14 mouse cellular contexts compared by ENCODE assay signal in the genomic region with DNA sequence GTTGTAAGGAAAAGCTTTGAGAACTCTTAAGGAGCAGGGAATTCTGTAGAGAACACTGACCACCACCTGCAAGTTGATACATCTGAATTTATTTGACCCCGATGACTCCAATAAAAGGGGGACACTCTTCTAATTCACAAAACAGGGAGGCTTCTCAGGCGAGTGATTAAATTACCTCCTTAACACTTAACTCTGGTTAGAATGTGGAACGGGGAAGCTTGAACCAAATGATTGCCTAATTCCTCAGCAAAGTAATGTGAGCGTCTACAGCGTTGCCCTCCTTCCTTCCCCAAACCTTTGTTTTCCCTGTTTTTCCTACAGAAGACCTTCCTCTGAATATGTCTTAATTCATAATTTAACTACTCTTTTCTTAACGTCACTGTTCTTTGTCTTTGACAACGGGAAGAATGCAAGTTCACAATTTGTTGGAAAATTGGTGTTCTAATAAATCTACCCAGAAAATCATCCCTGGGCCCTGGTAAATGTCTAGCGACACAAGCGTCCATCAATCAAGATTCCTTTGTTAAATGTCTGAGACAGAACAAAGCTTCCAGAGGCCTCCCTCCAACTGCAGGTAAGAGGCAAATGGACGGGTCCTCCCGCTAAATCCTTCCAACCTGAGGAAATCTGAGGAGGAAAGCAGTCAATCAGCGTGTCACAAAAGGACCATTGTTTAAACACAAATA.
DNase-seq lines count a peak whose midpoint lies in the region; ATAC-seq lines count a peak whose summit lies in the region.
"Had no signal": no experiment of that assay in that cellular context is flagged by ENCODE, and none has a peak within 500 bp of the region (broad histone marks: within the 10 kb centered on the region; RNA-seq: fewer than 3 reads in every experiment).

No protein-coding gene starts in this region.

- H3K4me2 ChIP-seq in kidney, embryonic 14.5 days (replicated peaks; ENCODE audit: low read depth, low read length): peak overlapping the region; percentile 18
- H3K4me2 ChIP-seq in neural tube, embryonic 11.5 days (ENCODE audit: low read depth): no peak overlapping the region
- H3K4me2 ChIP-seq: liver, embryonic 13.5 days; stomach, embryonic 15.5 days had no signal

- peak; percentile 57 for ATAC-seq in kidney, embryonic 14.5 days (ENCODE audit: low FRiP score, low TSS enrichment)
- peak; percentile 36; the same call in 1 of the 2 replicates for ATAC-seq in neural tube, embryonic 11.5 days (ENCODE audit: insufficient read depth, low FRiP score, low TSS enrichment)

- no peak overlapping the region; the same call in 1 of the 2 replicates for H3K27ac ChIP-seq in kidney, embryonic 14.5 days (ENCODE audit: low read depth, low read length)
- peak overlapping the region; percentile 84 for H3K27ac ChIP-seq in embryonic facial prominence, embryonic 10.5 days (replicated peaks)
- H3K27ac ChIP-seq in limb, embryonic 10.5 days: peak overlapping the region; percentile 88
- H3K27ac ChIP-seq in neural tube, embryonic 11.5 days (ENCODE audit: low read depth, low read length): peak overlapping the region; percentile 41; the same call in 1 of the 2 replicates
- H3K27ac ChIP-seq: liver, embryonic 13.5 days; stomach, embryonic 15.5 days had no signal

- DNase-seq in kidney, postnatal 4 days: no peak
- DNase-seq in embryonic facial prominence, embryonic 10.5 days (ENCODE audit: low spot score): no peak
- peak; percentile 55 for DNase-seq in limb, embryonic 10.5 days (ENCODE audit: low spot score)
- no peak for DNase-seq in neural tube, embryonic 11.5 days (ENCODE audit: low spot score)
- no peak for DNase-seq in right cerebral cortex, postnatal 36 days (ENCODE audit: low spot score in 2 of 2)
- no peak for DNase-seq in cerebellum, adult 9-10 months
- no peak for DNase-seq in spleen, postnatal 10 days (ENCODE audit: low spot score in 2 of 2)
- DNase-seq: gastrocnemius, postnatal 14 days; layer of hippocampus, postnatal 36 days; liver, embryonic 13.5 days; right cerebral cortex, postnatal 14 days; thymus, postnatal 36 days had no signal

- peaks cover 20% of the 10 kb centered on the region for H3K4me1 ChIP-seq in kidney, embryonic 14.5 days (ENCODE audit: control insufficient read depth, insufficient read depth, low read length)
- H3K4me1 ChIP-seq in embryonic facial prominence, embryonic 10.5 days: peaks cover 35% of the 10 kb centered on the region
- H3K4me1 ChIP-seq in limb, embryonic 10.5 days: peaks cover 49% of the 10 kb centered on the region
- H3K4me1 ChIP-seq in neural tube, embryonic 11.5 days (ENCODE audit: control insufficient read depth, insufficient read depth, low read length): peaks cover 20% of the 10 kb centered on the region

- no peak overlapping the region for H3K9ac ChIP-seq in kidney, embryonic 14.5 days (ENCODE audit: low read depth, low read length)
- H3K9ac ChIP-seq in neural tube, embryonic 11.5 days (ENCODE audit: low read length): no peak overlapping the region
- H3K9ac ChIP-seq: liver, embryonic 13.5 days; stomach, embryonic 15.5 days had no signal

- H3K27me3 ChIP-seq in kidney, embryonic 14.5 days (ENCODE audit: control insufficient read depth, insufficient read depth, low read length): no peaks in the 10 kb centered on the region
- no peaks in the 10 kb centered on the region for H3K27me3 ChIP-seq in embryonic facial prominence, embryonic 10.5 days (replicated peaks; ENCODE audit: low read depth, poor library complexity, severe bottlenecking)
- H3K27me3 ChIP-seq in limb, embryonic 10.5 days (ENCODE audit: low read depth, poor library complexity, severe bottlenecking): no peaks in the 10 kb centered on the region
- H3K27me3 ChIP-seq in neural tube, embryonic 11.5 days (ENCODE audit: control insufficient read depth, insufficient read depth, low read length): no peaks in the 10 kb centered on the region
- H3K27me3 ChIP-seq: liver, embryonic 13.5 days; stomach, embryonic 15.5 days had no signal

- H3K4me3 ChIP-seq in kidney, embryonic 14.5 days (ENCODE audit: low read length): no peak overlapping the region
- H3K4me3 ChIP-seq in embryonic facial prominence, embryonic 10.5 days: no peak overlapping the region
- H3K4me3 ChIP-seq in limb, embryonic 10.5 days: no peak overlapping the region; the same call in 1 of the 2 replicates
- H3K4me3 ChIP-seq in neural tube, embryonic 11.5 days (ENCODE audit: low read depth, low read length): no peak overlapping the region
- H3K4me3 ChIP-seq: liver, embryonic 13.5 days; stomach, embryonic 15.5 days had no signal

- H3K9me3 ChIP-seq in kidney, embryonic 14.5 days (ENCODE audit: control insufficient read depth, low read length): no peaks in the 10 kb centered on the region
- H3K9me3 ChIP-seq in embryonic facial prominence, embryonic 10.5 days: no peaks in the 10 kb centered on the region
- no peaks in the 10 kb centered on the region for H3K9me3 ChIP-seq in limb, embryonic 10.5 days (replicated peaks)
- no peaks in the 10 kb centered on the region for H3K9me3 ChIP-seq in neural tube, embryonic 11.5 days (ENCODE audit: control insufficient read depth, low read length)
- H3K9me3 ChIP-seq: liver, embryonic 13.5 days; stomach, embryonic 15.5 days had no signal

- WGBS in kidney, embryonic 14.5 days: 6% methylated on average over 12 of the region's 12 CpGs
- 13% methylated on average over 12 of the region's 12 CpGs for WGBS in embryonic facial prominence, embryonic 10.5 days
- WGBS in limb, embryonic 10.5 days: 8% methylated on average over 12 of the region's 12 CpGs
- 9% methylated on average over 12 of the region's 12 CpGs for WGBS in neural tube, embryonic 11.5 days

- no peaks in the 10 kb centered on the region for H3K36me3 ChIP-seq in kidney, embryonic 14.5 days (ENCODE audit: control insufficient read depth, insufficient read depth, low read length)
- no peaks in the 10 kb centered on the region for H3K36me3 ChIP-seq in embryonic facial prominence, embryonic 10.5 days (replicated peaks)
- no peaks in the 10 kb centered on the region for H3K36me3 ChIP-seq in limb, embryonic 10.5 days
- H3K36me3 ChIP-seq in neural tube, embryonic 11.5 days (ENCODE audit: control insufficient read depth, insufficient read depth, low read length): no peaks in the 10 kb centered on the region
- H3K36me3 ChIP-seq: liver, embryonic 13.5 days; stomach, embryonic 15.5 days had no signal
